ENCODE assay signal across 8 mouse cellular contexts in the genomic region with DNA sequence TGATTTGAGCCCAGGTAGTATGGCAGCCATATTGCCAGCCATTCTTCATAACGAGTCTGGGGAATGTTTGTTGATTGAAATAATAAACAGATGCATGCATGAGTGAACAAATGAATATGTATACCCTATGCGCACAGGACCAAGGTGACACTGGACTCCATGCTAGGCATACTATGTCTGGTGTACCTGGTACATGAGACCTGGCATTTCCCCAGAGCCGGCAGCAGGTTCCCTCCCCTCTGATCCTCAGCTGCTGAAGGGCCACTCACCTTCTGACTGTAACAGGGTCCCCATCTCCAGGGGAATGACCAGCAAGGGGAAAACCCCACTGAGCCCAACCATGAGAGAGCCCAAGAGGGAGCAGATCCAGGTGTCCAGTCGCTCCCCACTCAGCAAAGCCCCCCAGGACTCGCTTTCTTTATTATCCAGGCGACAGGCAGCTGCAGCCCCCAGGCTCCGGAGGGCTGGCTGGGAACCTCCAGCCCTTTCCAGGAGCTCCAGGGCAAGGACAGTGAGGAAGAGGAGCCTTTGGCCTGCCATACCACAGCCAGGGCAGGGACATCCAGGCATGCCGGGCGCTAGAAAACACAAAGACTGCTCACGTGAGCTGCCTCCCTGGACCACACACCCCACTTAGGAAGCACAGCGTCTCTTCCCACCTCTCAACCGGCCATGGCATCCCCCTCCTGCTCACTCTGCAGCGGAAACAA. TPM values are rescaled to one million over a fixed set of nuclear protein-coding genes. Genes with fewer than 3 reads are reported as not detected.
DNase-seq lines count a peak whose midpoint lies in the region; ATAC-seq and TF ChIP-seq lines count a peak whose summit lies in the region.

No protein-coding gene starts in this region.

- TF ChIP-seq CTCF in gastrocnemius, adult 2 months (IDR thresholded peaks at IDR 0.05), result no peak
- TF ChIP-seq CTCF in lung, postnatal 0 days (IDR thresholded peaks at IDR 0.05), result no peak

- peak overlapping the region; percentile 95 for H3K27ac ChIP-seq in gastrocnemius, adult 2 months
- H3K27ac ChIP-seq in lung, postnatal 0 days (ENCODE audit: low read length), result no peak overlapping the region
- H3K27ac ChIP-seq in limb, embryonic 15.5 days, result peak overlapping the region; percentile 57
- H3K27ac ChIP-seq in stomach, embryonic 16.5 days (ENCODE audit: low read length), result no peak overlapping the region

- no peak for DNase-seq in gastrocnemius, adult 2 months
- no peak for DNase-seq in gastrocnemius, postnatal 36 days
- no peak for DNase-seq in lung, postnatal 0 days (ENCODE audit: low spot score)
- DNase-seq in lung, postnatal 10 days, result no peak
- no peak for DNase-seq in layer of hippocampus, adult 11-12 months (ENCODE audit: low spot score)
- DNase-seq in right cerebral cortex, postnatal 36 days (ENCODE audit: low spot score in 2 of 2), result no peak

- H3K9ac ChIP-seq in lung, postnatal 0 days (replicated peaks; ENCODE audit: low read depth), result no peak overlapping the region
- peak overlapping the region; percentile 69 for H3K9ac ChIP-seq in limb, embryonic 15.5 days
- peak overlapping the region; percentile 78 for H3K9ac ChIP-seq in stomach, embryonic 16.5 days (ENCODE audit: low read length)

- H3K4me3 ChIP-seq in gastrocnemius, adult 2 months, result peak overlapping the region; percentile 86
- H3K4me3 ChIP-seq in lung, postnatal 0 days (ENCODE audit: low read depth, low read length), result no peak overlapping the region
- peak overlapping the region; percentile 68 for H3K4me3 ChIP-seq in limb, embryonic 15.5 days
- peak overlapping the region; percentile 73 for H3K4me3 ChIP-seq in stomach, embryonic 16.5 days (replicated peaks; ENCODE audit: low read length)

- 0 out of 2 replicates have a peak, but pooled peaks cover 5% of the 10 kb centered on the region for H3K36me3 ChIP-seq in lung, postnatal 0 days (ENCODE audit: insufficient read depth, low read length)
- H3K36me3 ChIP-seq in limb, embryonic 15.5 days, result peaks cover 40% of the 10 kb centered on the region
- peaks cover 5% of the 10 kb centered on the region for H3K36me3 ChIP-seq in stomach, embryonic 16.5 days (ENCODE audit: control insufficient read depth, insufficient read depth, low read length)

- intact Hi-C loops in gastrocnemius, adult 2 months (cut with DNase I), result no loop called here
- intact Hi-C loops in gastrocnemius, postnatal 36 days (cut with DNase I), result no loop called here

- no peak for ATAC-seq in lung, postnatal 0 days
- ATAC-seq in limb, embryonic 15.5 days (ENCODE audit: insufficient number of reproducible peaks, low FRiP score, low TSS enrichment, low read depth), result no peak
- no peak for ATAC-seq in stomach, embryonic 16.5 days (ENCODE audit: insufficient read depth, low FRiP score)

- WGBS in lung, postnatal 0 days, result 65% methylated on average over 13 of the region's 13 CpGs
- WGBS in limb, embryonic 15.5 days, result 47% methylated on average over 13 of the region's 13 CpGs
- 59% methylated on average over 13 of the region's 13 CpGs for WGBS in stomach, embryonic 16.5 days

- TF ChIP-seq EP300 in lung, postnatal 0 days (IDR thresholded peaks at IDR 0.05), result no peak

- no peaks in the 10 kb centered on the region for H3K27me3 ChIP-seq in lung, postnatal 0 days (replicated peaks; ENCODE audit: insufficient read depth, low read length)
- H3K27me3 ChIP-seq in limb, embryonic 15.5 days, result no peaks in the 10 kb centered on the region
- H3K27me3 ChIP-seq in stomach, embryonic 16.5 days (ENCODE audit: control insufficient read depth, insufficient read depth, low read length), result no peaks in the 10 kb centered on the region

- peak overlapping the region; percentile 77; the same call in 1 of the 2 replicates for H3K4me2 ChIP-seq in lung, postnatal 0 days (replicated peaks; ENCODE audit: low read depth, low read length)
- H3K4me2 ChIP-seq in limb, embryonic 15.5 days, result peak overlapping the region; percentile 78
- H3K4me2 ChIP-seq in stomach, embryonic 16.5 days (ENCODE audit: low read depth, low read length), result peak overlapping the region; percentile 88

- no peaks in the 10 kb centered on the region for H3K9me3 ChIP-seq in lung, postnatal 0 days (ENCODE audit: low read length)
- H3K9me3 ChIP-seq in limb, embryonic 15.5 days, result no peaks in the 10 kb centered on the region
- no peaks in the 10 kb centered on the region for H3K9me3 ChIP-seq in stomach, embryonic 16.5 days (replicated peaks; ENCODE audit: control insufficient read depth, low read length)

- peaks cover 9% of the 10 kb centered on the region for H3K4me1 ChIP-seq in lung, postnatal 0 days (ENCODE audit: insufficient read depth, low read depth, low read length)
- H3K4me1 ChIP-seq in limb, embryonic 15.5 days, result peaks cover 25% of the 10 kb centered on the region
- peaks cover 15% of the 10 kb centered on the region for H3K4me1 ChIP-seq in stomach, embryonic 16.5 days (ENCODE audit: control insufficient read depth, insufficient read depth, low read length)

RNA-seq across cellular contexts. Expression of a gene that starts 1.9 kb away (rescaled TPM):
- total RNA-seq in gastrocnemius, adult 2 months (2021), result 10 to 100 TPM; 18.7 to 22.0 TPM
- total RNA-seq in gastrocnemius, postnatal 36 days (2021), result 10 to 100 TPM; 21.1 to 21.7 TPM
- polyA plus RNA-seq in lung, postnatal 0 days (2015; fragmentation: Nextera tagmentation; extraction: Ambion mirVana), result 32.6 and 34.4 TPM in 2 replicates
- 88.8 and 89.4 TPM in 2 replicates for polyA plus RNA-seq in limb, embryonic 15.5 days (2015; fragmentation: Nextera tagmentation; extraction: Ambion mirVana)
- 43.7 and 51.3 TPM in 2 replicates for polyA plus RNA-seq in stomach, embryonic 16.5 days (2015; fragmentation: Nextera tagmentation; extraction: Ambion mirVana)

RNA-seq across cellular contexts. Expression of a gene that starts 13.9 kb away (rescaled TPM):
- 1 to 10 TPM in 1 of 2 experiments, under 1 TPM in 1; 0.87 to 1.2 TPM for total RNA-seq in gastrocnemius, adult 2 months (2021)
- 1 to 10 TPM in 1 of 2 experiments, under 1 TPM in 1; 0.91 to 1.1 TPM for total RNA-seq in gastrocnemius, postnatal 36 days (2021)
- polyA plus RNA-seq in lung, postnatal 0 days (2015; fragmentation: Nextera tagmentation; extraction: Ambion mirVana), result 23.9 and 24.2 TPM in 2 replicates
- 9.4 and 12.6 TPM in 2 replicates for polyA plus RNA-seq in limb, embryonic 15.5 days (2015; fragmentation: Nextera tagmentation; extraction: Ambion mirVana)
- polyA plus RNA-seq in stomach, embryonic 16.5 days (2015; fragmentation: Nextera tagmentation; extraction: Ambion mirVana), result 5.1 and 6.7 TPM in 2 replicates

RNA-seq across cellular contexts. Expression of a gene that starts 14.5 kb away (rescaled TPM):
- 100 to 1,000 TPM; 226 to 256 TPM for total RNA-seq in gastrocnemius, adult 2 months (2021)
- total RNA-seq in gastrocnemius, postnatal 36 days (2021), result 100 to 1,000 TPM; 223 to 229 TPM
- 181 and 186 TPM in 2 replicates for polyA plus RNA-seq in lung, postnatal 0 days (2015; fragmentation: Nextera tagmentation; extraction: Ambion mirVana)
- polyA plus RNA-seq in limb, embryonic 15.5 days (2015; fragmentation: Nextera tagmentation; extraction: Ambion mirVana), result 248 and 294 TPM in 2 replicates
- 264 and 286 TPM in 2 replicates for polyA plus RNA-seq in stomach, embryonic 16.5 days (2015; fragmentation: Nextera tagmentation; extraction: Ambion mirVana)

RNA-seq across cellular contexts. Expression of a gene that starts 32.9 kb away (rescaled TPM):
- total RNA-seq in gastrocnemius, adult 2 months (2021), result 10 to 100 TPM; 28.3 to 30.2 TPM
- total RNA-seq in gastrocnemius, postnatal 36 days (2021), result 10 to 100 TPM; 21.7 to 23.9 TPM
- polyA plus RNA-seq in lung, postnatal 0 days (2015; fragmentation: Nextera tagmentation; extraction: Ambion mirVana), result 0.84 and 1.8 TPM in 2 replicates
- 16.2 and 30.5 TPM in 2 replicates for polyA plus RNA-seq in limb, embryonic 15.5 days (2015; fragmentation: Nextera tagmentation; extraction: Ambion mirVana)
- polyA plus RNA-seq in stomach, embryonic 16.5 days (2015; fragmentation: Nextera tagmentation; extraction: Ambion mirVana), result 1.5 and 4.8 TPM in 2 replicates

RNA-seq across cellular contexts. Expression of a gene that starts 49.6 kb away (rescaled TPM):
- under 1 TPM in 1 of 2 experiments, not detected in 1; 0.06 TPM for total RNA-seq in gastrocnemius, adult 2 months (2021)
- not detected for total RNA-seq in gastrocnemius, postnatal 36 days (2021)
- polyA plus RNA-seq in lung, postnatal 0 days (2015; fragmentation: Nextera tagmentation; extraction: Ambion mirVana), result 4.7 and 6.5 TPM in 2 replicates
- polyA plus RNA-seq in limb, embryonic 15.5 days (2015; fragmentation: Nextera tagmentation; extraction: Ambion mirVana), result 0.09 and 0.34 TPM in 2 replicates
- 0.17 and 0.54 TPM in 2 replicates for polyA plus RNA-seq in stomach, embryonic 16.5 days (2015; fragmentation: Nextera tagmentation; extraction: Ambion mirVana)

Comparison
In these comparisons a context has a peak if more than half of its experiments do, and no peak if none do; other contexts are left out.
1. H3K27ac ChIP-seq: peak in gastrocnemius, adult 2 months (single experiment) and limb, embryonic 15.5 days (single experiment); none in lung, postnatal 0 days (single experiment) and stomach, embryonic 16.5 days (single experiment).
2. Peak in every context shown above with its lines, with median percentiles within 50 percentile points of each other: H3K4me2 ChIP-seq.